Mouse (Mus musculus): ENCODE results near the gene Fnip2.

The Fnip2 gene

DNA sequence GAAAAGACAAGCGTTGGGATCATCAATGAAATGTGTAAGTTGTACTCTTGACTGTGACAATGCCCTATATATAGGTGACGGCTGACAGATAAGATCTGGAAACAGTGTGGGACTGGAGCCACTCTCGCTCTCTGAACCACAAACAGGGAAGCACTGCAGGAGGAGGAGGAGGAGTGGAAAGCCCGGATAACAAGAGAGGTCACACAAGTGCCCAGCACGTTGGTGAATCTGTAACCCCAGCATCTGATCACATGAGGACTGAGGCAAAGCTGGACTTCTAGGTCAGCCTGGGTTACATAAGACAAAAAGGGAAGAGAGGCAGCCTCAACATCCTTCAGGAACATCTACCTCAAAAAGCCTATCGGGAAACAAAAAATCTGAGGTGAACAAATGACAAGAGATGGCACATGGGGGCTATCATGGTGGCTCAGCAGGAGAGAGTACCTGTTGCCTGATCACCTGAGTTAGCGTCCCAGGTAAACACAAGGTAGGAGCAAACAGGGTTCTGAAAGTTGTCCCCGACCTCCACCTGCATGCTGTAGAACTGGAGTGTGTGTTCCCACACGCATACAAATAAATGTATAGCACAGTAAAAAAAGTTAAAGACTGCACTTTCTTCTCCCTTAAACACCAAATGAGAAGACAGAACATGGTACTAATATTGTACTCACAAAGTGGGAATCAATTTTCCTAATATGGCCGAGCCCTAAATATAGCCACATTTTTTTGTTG is 2.6 kb downstream of the Fnip2 start:
- no peak for DNase-seq

DNA sequence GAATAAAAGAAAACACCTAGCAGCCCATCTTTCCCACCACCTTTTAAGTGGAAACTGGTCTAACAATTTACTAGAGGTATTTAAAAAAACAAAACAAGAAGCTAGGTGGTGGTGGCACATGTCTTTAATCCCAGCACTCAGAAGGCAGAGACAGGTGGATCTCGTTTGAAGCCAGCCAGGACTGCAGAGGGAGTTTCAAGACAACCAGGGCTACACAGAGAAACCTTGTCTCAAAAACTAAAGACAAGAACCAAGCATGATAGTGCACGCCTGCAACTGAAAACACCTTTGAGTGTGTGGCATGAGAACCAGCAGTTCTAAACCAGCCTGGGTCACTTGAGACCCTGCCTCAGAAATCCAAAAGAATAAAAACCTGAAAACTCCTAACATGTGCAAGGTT is 4.1 kb downstream of the Fnip2 start:
- no peak for DNase-seq

DNA sequence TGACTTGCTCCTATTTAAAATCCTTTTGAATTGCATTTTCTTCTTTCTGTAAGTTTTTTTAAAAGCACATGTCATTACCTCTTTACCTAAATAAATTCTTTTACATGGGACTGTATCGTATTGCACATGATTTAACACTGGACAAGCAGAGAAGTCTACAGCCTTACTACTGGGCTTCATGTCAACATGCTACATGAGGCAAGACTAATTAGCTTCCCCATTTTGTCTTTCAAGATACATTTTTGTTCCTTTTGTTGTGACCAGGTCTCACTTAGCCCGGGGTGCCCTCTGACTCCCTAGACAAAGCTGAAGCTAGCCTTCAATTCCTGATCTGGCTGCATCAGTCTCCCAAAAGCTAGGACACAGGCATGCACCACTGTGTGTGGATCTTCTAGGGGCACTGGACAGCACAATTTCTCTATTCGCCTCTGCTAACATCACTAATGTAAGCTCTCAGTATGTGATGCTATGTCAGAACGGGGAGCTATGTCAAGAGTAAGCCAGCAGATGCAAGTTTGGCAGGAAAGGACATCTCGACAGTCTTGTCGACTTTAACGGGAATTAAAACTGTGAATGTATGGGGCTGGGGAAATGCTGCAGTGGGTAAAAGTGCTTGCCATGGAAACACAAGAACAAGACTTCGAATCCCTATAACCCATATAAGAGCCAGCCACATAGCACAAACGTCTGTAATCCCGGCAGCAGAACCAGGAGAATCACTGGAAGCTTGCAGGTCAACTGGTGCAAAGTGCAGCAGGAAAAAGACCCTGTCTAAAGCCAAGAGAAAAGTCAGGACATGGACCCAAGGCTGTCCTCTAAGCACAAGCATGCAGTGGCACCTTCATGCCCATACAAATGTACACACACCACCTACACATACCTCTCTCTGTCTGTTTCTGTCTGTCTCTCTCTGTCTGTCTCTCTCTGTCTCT is 5.5 kb downstream of the Fnip2 start:
- no peak for DNase-seq

DNA sequence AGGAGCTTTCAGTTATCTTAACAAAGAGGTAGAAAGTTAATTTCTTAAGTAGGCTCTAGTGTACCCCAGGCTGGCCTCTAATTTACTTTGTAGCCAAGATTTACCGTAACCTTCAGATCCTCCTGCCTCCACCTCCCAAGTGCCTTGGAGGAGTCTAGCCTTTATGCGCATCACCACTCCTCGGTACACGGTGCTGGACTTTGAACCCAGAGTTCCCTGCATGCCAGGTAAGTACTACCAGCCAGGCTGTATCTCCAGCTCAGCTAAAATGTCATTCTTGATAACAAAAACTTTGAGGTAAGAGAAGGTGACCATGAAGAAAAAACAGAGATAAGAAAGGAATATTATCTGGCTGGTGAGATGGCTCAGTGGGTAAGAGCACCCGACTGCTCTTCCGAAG is 7.0 kb downstream of the Fnip2 start:
- no peak for DNase-seq

DNA sequence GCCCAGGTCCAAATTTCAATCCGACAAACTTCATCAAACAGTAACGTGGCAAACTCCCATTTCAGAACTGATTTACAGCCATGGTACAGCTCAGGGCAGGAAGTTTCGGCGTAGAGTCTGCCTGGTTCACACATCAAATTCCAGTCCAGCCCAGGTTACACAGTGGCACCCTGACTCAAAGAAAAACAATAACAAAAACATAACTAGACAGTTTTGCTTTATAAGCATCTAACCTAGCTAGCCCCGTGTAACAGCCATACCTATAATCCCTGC is 7.9 kb downstream of the Fnip2 start:
- DNase-seq: no peak

DNA sequence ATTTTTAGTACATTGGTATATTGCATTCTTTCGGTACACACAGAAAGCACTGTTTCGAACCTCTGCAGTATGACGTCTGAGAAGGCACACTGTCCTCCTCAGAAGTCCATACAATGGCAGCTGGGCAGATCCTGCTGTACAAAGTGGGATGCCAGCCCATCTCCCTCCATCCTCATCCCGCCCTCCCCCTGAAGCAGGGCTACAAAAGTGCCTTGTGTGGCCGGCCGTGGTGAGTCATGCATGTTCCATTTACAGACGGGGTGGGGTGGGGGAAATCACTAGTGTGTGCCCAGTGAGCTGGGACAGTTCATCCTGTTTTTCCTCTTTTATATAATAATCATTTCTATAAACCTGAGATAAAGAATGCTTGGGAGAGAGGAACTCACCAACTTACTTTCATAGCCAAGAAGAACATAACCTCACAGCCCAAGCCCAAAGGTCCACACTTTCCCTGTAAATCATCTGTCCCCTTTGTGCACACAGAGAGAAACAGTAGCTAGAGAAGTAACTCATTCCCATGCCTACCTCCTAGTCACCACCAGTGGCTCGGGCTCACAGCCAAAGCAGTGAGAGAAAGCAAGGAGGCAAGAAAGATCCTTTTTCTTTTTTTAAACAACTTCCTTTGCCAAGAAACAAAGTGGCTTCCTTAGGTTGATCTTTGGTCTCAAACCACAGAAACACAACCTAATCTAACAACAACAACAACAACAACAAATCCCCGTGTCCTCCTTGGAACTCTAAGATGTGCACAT is 8.4 kb downstream of the Fnip2 start:
- DNase-seq: no peak

DNA sequence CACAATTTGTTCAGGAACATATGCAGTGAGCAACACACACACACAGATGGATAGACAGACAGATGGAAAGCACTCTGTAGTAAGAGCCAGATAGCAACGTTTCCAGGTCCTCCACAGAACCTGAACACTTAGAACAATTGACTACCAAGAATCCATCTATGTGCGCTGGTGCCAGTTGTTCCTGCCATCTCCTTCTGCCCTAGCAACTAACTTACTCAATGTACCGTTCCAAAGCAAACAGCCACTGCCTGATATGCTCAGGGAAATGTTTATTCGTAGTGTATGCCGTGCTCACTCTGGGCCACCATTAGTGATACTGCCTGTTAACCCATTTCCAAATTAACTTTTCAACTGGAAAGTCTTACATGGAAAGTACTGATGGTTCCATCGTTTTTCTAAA is 12.5 kb downstream of the Fnip2 start:
- DNase-seq: no peak

DNA sequence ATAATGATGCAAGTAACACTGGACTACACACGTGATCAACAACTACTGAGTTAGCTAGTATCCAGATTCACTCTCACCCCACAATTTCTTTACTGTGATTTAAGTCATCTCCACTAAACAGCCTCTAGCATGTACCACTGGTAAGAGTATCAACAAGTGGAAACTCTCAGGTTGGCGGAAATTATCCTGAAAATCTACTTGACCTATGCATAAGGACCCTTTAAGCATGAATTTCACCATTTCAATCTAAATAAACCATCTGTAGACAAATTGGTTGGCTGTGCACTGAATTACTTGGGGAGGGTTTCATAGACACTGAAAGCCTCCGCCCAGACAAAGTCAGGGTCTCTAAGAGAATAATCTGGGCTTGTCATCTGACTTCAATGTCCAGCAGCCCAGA is 13.8 kb downstream of the Fnip2 start:
- DNase-seq: no peak

DNA sequence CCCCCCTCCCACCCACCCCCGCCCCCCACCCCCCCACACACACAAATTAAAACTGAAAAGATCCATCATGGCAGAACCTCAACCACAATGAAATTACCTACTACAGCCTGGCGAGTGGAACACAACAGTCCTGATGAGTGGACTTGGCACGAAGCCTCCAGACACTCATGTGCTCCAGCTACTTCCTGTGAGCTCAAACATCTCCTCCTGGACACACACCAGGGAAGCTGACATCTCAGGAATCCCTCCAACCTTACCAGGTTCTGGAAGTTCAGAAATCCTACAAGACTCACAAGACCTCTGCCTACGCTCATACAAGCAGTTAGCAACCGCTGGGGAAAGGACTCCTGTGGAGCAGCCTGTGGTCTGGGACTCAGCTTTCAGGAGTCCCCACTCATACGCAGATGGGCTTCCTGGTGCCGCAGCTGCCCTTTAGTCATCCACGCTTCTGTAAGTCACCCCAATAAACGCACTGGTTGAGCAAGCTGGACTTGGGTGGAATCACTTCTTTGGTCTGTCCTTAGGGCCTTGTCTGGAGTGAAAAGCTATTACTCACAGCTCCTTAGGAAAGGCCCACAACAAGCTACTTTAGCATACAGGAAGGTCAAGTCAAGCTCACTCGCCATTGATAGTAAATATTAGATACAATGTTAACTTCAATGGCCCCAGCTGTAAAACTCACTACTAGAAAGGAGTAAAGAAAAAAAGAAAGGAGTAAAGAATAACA is 15.6 kb downstream of the Fnip2 start:
- no peak for DNase-seq

DNA sequence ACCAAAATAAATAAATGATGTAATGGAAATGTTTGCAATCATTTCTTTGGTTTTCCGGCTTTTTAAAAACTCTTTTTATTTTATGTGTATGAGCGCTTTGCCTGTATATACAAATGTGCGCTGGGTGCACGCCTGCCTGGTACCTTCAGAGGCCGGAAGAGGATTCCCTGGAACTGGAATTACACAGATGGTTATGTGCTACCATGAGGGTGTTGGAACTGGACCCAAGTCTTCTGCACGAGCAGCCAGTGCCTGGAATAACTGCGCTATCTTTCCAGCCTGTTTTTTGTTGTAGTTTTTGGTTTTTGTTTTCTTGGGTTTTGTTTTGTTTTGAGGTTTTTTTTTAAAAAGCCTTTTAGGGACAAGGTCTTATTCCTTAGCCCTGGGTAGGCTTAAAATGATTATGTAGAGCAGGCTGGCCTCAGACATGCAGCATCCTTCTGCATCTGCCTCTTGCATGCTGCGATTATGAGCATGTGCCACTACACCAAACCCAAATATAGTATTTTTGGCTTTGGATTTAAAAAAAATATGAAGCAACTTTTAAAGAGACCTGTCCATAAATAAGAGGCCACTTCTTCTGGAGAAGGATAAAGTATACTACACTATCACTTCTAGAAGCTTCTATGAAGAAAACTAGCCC is 17.7 kb downstream of the Fnip2 start:
- DNase-seq: no peak

DNA sequence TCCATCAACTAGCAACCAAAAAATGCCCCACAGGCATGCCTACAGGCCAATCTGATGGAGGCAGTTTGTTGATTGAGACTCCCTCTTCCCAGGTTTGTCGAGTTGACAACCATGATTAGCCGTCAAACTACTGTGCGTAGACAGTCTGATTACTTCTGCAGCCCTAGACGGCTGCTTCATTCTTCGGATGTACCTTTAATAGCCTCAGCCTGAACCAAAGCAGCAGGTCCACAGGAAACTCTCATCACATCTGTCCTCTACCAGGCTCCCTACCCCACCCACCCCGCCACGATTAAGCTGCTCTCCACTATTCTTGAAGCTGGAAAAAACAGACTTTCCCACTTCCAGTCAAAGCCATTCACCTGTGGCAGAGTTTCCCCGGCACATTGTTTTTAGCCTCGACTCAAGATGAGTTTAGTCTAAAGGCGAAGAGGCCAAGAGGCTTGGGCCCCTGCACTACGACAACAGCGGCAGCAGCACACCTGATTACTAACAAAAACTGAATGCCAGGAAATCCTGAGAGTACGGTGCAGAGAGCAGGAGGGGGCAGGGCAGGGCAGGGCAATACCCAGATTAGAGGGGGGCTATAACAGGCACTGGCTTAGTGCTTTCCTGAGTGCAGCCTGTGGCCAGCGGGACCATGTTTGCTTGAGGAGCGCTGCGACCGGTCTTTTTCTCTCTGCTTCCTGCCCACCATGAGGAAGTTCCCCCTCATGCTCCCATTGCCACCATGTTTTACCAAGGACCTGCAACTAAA is 18.7 kb downstream of the Fnip2 start:
- no peak for DNase-seq

DNA sequence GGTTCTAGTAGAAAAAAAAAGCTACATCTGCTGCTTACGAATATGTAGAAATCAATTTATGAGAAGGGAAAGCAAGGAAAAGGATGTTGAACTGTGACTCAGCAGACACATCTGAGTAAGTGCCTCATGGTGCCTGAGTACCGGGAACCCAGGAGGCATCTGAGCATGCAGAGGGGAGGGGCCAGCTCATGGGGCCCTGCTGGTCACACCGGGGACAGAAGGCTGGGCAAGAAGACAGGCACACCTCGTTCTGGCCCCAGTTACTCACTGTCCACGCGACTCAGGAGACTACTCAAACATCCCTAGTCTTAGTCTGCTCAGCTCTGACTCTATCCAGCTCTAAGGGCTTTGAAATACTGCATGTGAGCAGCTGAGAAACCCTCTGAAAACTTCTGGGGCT is 25.0 kb downstream of the Fnip2 start:
- no peak for DNase-seq

DNA sequence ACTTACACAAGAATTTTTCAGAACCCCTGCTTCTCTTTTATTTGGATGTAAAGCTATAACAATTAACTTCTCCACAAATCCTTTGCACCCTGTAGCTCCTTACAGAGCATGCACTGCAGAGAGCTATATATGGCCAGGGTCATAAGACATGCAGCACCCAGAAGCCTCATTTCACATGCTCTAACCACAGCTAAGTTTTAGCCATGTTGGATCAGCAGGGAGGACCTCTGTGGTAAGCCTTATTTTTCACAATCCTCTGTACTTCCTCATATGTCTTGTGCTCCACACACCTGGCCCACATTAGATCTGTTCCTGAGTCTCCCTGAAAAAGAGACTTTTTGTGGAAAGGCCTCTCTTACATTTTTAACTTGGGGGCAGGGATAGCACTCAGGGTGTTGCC is 27.9 kb downstream of the Fnip2 start:
- no peak for DNase-seq

DNA sequence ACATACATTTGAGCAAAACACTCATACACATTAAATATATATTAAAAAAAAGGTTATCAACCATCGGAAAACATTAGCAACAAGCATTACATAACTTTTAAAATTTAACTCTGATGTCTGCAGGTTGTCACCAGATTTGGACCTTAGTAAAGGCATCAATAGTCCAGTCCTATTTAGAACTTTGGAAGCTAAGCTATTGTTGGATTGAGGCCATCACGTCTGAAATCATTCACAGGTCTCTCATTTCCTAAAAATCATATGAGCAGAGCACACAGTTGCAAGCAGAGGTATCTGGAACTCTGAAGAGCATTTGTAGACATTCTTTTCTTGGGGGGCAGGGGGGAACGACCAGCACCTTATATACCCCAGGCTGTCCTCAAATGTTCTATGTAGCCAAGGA is 28.5 kb downstream of the Fnip2 start:
- no peak for DNase-seq

DNA sequence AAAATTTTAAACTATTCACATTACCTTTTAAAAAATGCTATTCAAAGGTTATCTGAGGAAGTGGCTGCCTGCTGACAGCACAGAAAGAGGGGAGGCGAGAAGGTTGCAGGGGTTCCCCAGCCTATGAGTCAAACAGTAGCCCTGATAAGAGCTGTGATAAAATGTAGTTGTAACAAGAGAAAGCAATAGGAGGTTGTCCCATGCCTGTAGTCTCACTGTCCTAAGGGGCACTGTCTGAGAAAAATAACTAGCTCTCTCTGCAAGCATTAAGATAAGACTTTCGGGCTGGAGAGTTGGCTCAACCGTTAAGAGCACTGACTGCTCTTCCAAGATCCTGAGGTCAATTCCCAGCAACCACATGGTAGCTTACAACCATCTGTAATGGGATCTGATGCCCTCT is 29.3 kb downstream of the Fnip2 start:
- no peak for DNase-seq

DNA sequence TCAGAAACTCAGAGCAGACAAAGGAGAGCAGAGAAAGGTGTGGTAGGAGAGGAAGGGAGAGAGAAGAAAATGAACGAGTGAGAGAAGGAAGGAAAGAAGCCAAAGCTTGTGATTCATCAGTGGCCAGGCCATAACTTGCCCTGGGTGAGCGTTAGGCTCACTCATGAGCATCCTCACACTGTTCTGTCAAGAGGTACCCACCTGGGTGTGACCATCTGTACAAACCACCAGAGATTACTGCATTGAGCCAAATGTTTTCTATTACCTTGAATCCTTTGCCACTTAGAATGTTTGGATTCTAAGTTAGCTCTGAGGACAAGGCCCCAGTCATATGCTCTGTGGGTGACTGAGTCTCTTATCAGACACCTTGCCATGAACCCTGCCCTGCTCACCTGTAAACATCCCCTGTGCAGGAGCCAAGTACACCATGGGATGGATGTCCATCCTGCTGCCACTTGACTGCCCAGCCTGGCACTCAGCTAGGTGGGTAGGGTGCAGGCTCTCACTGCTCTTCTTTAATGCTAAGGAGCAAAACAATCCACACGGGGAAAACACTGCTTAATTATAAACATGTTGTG is 29.9 kb downstream of the Fnip2 start:
- no peak for DNase-seq

DNA sequence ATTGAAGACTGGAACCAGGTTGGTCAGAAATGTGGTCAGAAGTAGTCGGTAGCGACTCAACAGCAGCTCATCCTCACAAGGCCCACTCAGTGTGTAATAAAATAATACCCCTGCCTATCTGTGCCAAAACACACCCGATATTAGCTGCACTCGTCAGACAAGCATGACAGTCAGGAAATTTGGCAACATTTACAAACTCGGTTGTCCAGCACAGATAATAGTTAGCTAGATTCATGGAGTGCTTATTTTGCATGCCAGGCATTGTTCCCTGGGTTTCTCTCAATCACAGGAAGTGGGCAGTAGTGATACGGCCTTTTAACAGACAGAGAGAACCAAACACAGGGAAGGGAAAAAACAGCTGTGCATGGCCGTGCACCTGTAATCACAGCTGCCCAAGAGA is 30.6 kb downstream of the Fnip2 start:
- no peak for DNase-seq

DNA sequence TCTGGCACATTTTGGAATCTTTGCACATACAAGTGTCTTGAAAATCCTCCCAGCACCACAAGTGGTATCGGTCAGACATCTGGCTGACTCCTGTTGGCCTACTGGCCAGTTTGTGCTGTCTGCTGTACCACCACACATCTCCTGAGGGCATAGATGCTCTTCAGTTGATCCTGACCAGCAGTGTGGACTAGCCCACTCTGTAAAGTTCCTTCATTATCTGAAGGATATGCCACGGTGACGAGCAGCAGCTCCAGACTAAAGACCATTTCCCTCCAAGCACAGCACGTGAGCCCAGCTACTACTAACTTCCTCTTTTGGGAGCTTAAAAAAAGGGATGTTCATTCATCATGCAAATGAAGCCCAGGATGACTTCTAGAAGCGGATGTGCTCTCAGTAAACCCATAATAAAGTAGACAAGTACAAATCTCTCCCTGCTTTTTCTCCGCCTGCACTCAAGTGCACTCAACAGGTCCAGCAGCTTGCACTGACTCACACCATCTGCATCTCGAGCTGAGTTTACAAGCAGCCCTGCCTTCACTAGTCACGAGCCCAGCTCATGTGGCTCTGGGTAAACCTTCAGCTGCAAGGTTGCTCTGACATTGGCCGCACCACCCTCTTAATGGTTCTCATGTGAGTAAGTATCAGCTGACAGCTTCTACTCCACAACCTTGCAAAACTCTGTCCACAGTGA is 35.9 kb downstream of the Fnip2 start:
- no peak for DNase-seq

DNA sequence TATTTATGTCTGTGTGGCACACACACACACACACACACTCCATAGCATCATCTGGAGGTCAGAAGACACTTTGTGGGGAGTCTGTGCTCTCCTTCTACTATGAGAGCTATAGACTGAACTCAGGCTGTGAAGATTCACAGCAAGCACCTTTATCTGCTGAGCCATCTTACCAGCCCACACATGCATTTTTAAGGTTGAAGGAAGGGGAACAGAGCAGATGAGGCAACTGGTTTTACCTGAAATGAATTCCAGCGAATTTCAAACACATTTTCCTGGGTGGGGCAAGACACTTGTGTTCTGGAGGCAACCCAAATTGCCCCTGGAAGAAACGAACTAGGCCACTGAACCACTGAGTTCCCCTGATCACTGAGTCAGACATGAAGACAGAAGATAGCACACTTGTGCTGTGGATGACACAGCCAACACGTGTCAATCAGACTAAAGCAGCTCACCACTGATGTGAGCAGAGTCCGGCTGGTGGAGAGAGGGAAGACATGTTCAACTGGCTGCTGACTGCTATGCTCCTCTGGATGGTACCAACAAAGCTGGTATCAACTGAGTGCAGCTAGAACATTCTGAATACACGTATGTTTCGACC is 38.0 kb downstream of the Fnip2 start:
- DNase-seq: no peak

DNA sequence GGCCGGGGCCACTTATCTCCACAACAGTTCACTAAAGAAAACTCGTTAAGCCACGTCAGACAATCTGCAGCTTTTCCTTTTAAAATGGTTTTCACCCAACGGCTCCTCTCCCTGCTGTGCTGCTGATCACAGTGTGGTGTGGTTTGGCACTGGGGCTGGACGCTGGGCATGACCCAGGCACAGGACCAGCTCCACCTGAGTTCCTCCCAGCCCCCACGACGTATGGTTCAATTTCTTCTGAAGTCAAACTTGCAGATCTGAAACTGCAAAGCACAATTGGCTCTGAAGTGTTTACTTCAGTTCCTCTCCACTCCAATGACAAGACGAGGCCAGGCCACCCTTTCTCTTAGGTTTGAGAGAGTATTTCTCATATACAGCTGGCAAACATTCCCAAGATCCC is 39.1 kb downstream of the Fnip2 start:
- no peak for DNase-seq

DNA sequence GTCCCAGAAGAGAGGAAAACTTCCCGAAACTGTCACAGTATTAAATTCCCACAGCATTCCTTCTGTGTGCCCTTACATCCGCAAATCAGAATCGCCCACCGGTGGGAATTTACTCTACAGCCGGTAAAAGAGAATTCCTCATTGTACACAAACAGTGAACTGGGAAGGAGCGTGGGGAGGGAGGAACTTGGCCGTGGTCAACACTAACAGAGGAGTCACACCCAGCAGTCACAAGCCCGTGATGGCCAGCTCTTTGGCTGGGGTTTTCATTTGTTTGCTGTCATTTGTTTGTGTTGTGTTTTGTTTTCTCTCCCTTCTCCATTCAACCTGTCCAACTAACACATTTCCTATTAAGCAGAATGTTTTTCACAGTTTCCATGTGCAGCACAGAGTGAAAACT is 39.7 kb downstream of the Fnip2 start:
- no peak for DNase-seq
